ENCODE assay signal across 13 mouse cellular contexts in the genomic region with DNA sequence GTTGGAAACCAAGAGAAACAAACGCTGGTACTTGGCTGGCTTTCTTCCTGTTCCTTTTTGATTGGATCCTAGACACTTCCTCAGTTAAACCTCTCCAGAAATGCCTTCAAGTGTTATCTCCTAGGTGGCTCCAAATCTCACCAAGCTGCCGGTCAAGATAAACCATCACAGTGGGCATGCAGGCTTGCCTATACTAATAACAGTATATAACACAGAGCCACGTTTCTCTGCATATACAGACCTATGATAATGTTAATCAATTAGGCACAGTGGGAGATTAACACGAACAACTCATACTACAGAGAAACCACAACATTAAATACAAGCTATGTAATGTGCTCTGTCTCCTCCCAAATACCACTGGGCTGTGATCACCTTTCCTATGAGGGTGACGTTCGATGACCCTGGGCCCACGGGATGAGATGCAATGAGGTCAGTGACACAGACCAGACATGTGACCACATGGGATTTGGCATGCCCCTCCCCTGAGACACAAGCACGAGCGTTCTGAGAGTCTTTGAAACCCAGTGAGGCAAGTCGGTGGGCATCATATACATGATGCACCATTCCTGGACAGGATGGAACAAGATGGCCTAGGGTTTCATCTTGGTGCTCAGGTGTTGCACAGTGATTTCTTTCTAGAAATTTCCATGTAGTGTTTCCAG. TPM values are rescaled to one million over a fixed set of nuclear protein-coding genes. Genes with fewer than 3 reads are reported as not detected.
DNase-seq lines count a peak whose midpoint lies in the region; TF ChIP-seq lines count a peak whose summit lies in the region.
"Had no signal": no experiment of that assay in that cellular context is flagged by ENCODE, and none has a peak within 500 bp of the region (broad histone marks: within the 10 kb centered on the region; RNA-seq: fewer than 3 reads in every experiment).

No protein-coding gene starts in this region.

- intact Hi-C loops in gastrocnemius, adult 2 months (cut with DNase I), result no loop called here

- no peak overlapping the region for H3K27ac ChIP-seq in gastrocnemius, adult 2 months
- H3K27ac ChIP-seq: hindbrain, embryonic 15.5 days; limb, embryonic 15.5 days; neural tube, embryonic 13.5 days; stomach, embryonic 15.5 days had no signal

- DNase-seq in gastrocnemius, adult 2 months, result peak; percentile 7
- DNase-seq in gastrocnemius, adult 18-20 months (ENCODE audit: low spot score), result no peak
- DNase-seq in lung, adult 18-20 months, result peak; percentile 0 to 2
- no peak for DNase-seq in lung, postnatal 14 days
- peak; percentile 16 for DNase-seq in urinary bladder, adult 2 months (ENCODE audit: low spot score)
- no peak for DNase-seq in urinary bladder, postnatal 25 days (ENCODE audit: low spot score)
- DNase-seq in urinary bladder, postnatal 14 days (ENCODE audit: low spot score), result peak; percentile 1
- no peak for DNase-seq in thymus, postnatal 0 days (ENCODE audit: low spot score)
- DNase-seq: B cell, adult 2 months had no signal

- no peak overlapping the region for H3K4me3 ChIP-seq in gastrocnemius, adult 2 months
- H3K4me3 ChIP-seq: hindbrain, embryonic 15.5 days; limb, embryonic 15.5 days; neural tube, embryonic 13.5 days; stomach, embryonic 15.5 days had no signal

- no peak for TF ChIP-seq CTCF in gastrocnemius, adult 2 months (IDR thresholded peaks at IDR 0.05)

RNA-seq across cellular contexts. Expression of a gene that starts 7.7 kb away (rescaled TPM):
- total RNA-seq in gastrocnemius, adult 2 months (2021), result 10 to 100 TPM; 13.4 to 58.6 TPM
- total RNA-seq in gastrocnemius, adult 18-20 months (2021), result 10 to 100 TPM; 23.5 to 27.8 TPM
- 32.3 and 34.9 TPM in 2 replicates for polyA plus RNA-seq in urinary bladder, adult 2 months (2012; rRNA removed)
- 12.4 and 14.2 TPM in 2 replicates for polyA plus RNA-seq in thymus, postnatal 0 days (2015; fragmentation: Nextera tagmentation; extraction: Ambion mirVana)

Comparison
In these comparisons a context has a peak if more than half of its experiments do, and no peak if none do; other contexts are left out.
1. DNase-seq: peak in gastrocnemius, adult 2 months (single experiment), lung, adult 18-20 months (2 of 2), urinary bladder, adult 2 months (single experiment) and urinary bladder, postnatal 14 days (single experiment); none in gastrocnemius, adult 18-20 months (single experiment), lung, postnatal 14 days (single experiment), urinary bladder, postnatal 25 days (single experiment) and thymus, postnatal 0 days (single experiment).